Mouse (Mus musculus): ENCODE data around the gene H60c.

DNA sequence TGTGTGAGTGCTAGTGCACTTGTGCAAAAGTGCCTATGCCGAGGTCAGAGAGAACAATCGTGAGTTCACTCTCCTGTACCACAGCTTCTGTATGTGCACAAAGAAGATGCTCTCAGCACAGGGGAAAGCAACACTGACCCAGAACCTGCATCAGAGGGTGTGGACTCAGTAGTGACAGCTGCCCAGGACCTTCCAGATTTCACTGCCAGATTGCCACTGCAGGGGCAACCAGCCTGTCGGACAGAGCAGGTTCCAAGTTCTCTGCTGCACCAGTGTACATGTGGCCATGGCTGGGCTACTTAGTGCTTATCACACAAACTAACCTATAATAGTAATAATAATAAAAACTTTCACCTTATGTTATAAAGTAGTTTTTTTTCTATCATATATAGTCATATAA, 10.2 kb downstream of the H60c start:
- TF ChIP-seq CTCF (IDR thresholded peaks at IDR 0.05) (no peak), EP300 (IDR thresholded peaks at IDR 0.05) (no peak)

All from lung, postnatal 0 days (tissue).